Mouse (Mus musculus): Measurements from ENCODE around the gene Osmr.

- TF ChIP-seq CTCF (IDR thresholded peaks at IDR 0.05; ENCODE audit: insufficient read depth, low read length): no peak
- TF ChIP-seq POLR2A (IDR thresholded peaks at IDR 0.05; ENCODE audit: borderline replicate concordance, extremely low read depth, low read depth, low read length): no peak
Observed at GRCm38 (mm10) chr15:6871621-6872359, 3.0 kb downstream of the Osmr start.

Measured in lung, adult 2 months (tissue).